Mouse (Mus musculus) gastrocnemius, postnatal 10 days (tissue): ENCODE results near the gene Unc5b. TPM values are rescaled to one million over a fixed set of nuclear protein-coding genes. Genes with fewer than 3 reads are reported as not detected.

Experiments used
- DNase-seq: peaks from one replicate; pipeline ENCODE4 v3.0.0; 2021; ENCODE audit warnings: mixed read lengths
- total RNA-seq, 2 experiments: library from RNA; stranded (reverse); gene quantifications; 2 replicates each; pipeline ENCODE4 v1.2.3; 2021

Unc5b gene
- total RNA-seq, 2 experiments from 2014 or later = 12.1 to 20.3 TPM

GRCm38 (mm10) chr10:60821311-60821710 is 10.1 kb downstream of the Unc5b start:
- DNase-seq = no peak

- peak; percentile 49 for DNase-seq
Observed at GRCm38 (mm10) chr10:60820552-60820951, 10.8 kb downstream of the Unc5b start.

GRCm38 (mm10) chr10:60819654-60820192 is 11.7 kb downstream of the Unc5b start:
- DNase-seq = no peak

GRCm38 (mm10) chr10:60819179-60819578 is 12.2 kb downstream of the Unc5b start:
- no peak for DNase-seq

- no peak for DNase-seq
Observed at GRCm38 (mm10) chr10:60818708-60819107, 12.7 kb downstream of the Unc5b start.

GRCm38 (mm10) chr10:60817868-60818267 is 13.5 kb downstream of the Unc5b start:
- DNase-seq = no peak

- peak; percentile 65 for DNase-seq
Observed at GRCm38 (mm10) chr10:60816872-60817648, 14.3 kb downstream of the Unc5b start.

GRCm38 (mm10) chr10:60815855-60816254 is 15.5 kb downstream of the Unc5b start:
- DNase-seq = no peak

GRCm38 (mm10) chr10:60815059-60815458 is 16.3 kb downstream of the Unc5b start:
- no peak for DNase-seq

- no peak for DNase-seq
Observed at GRCm38 (mm10) chr10:60814444-60815057, 16.8 kb downstream of the Unc5b start.

GRCm38 (mm10) chr10:60813606-60814005 is 17.8 kb downstream of the Unc5b start:
- DNase-seq = no peak

GRCm38 (mm10) chr10:60811792-60812525 is 19.4 kb downstream of the Unc5b start:
- DNase-seq = no peak

- no peak for DNase-seq
Observed at GRCm38 (mm10) chr10:60808447-60808846, 22.9 kb downstream of the Unc5b start.

- peak; percentile 67 for DNase-seq
Observed at GRCm38 (mm10) chr10:60807531-60808185, 23.7 kb downstream of the Unc5b start.

- no peak for DNase-seq
Observed at GRCm38 (mm10) chr10:60806207-60806538, 25.2 kb downstream of the Unc5b start.

- DNase-seq = no peak
Observed at GRCm38 (mm10) chr10:60805436-60806206, 25.8 kb downstream of the Unc5b start.

GRCm38 (mm10) chr10:60804865-60805264 is 26.5 kb downstream of the Unc5b start:
- no peak for DNase-seq

- no peak for DNase-seq
Observed at GRCm38 (mm10) chr10:60803971-60804370, 27.4 kb downstream of the Unc5b start.

GRCm38 (mm10) chr10:60801898-60802412 is 29.4 kb downstream of the Unc5b start:
- no peak for DNase-seq

GRCm38 (mm10) chr10:60801168-60801897 is 30.0 kb downstream of the Unc5b start:
- no peak for DNase-seq
